Mouse (Mus musculus): ENCODE results near the gene Dtl.
"Not testable (repeated sequence)": the region's sequence is repeated elsewhere in the genome, so short reads cannot be mapped to it uniquely, and the experiment has no call there.

Dtl gene

GRCm38 (mm10) chr1:191519329-191520066 is 55.8 kb downstream of the Dtl start:
- DNase-seq (ENCODE audit: low spot score in 2 of 2), result no peak

DNA sequence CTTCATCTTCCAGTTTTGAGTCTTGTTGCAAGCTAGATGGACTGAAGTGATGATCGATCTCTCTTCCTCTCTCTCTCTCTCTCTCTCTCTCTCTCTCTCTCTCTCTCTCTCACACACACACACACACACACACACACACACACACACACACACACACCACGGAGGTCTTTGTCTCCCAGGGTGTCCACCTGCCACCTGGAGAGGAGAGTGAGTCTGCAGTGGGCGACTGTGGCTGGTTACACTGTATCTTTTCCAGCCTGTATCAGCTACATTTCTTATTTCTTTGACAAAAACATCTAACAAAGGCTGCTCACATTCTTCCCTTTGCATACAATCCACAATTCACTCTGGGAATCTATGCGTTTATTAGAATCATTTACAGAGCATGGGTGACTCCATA is 56.4 kb downstream of the Dtl start:
- no peak for DNase-seq (ENCODE audit: low spot score in 2 of 2)

DNA sequence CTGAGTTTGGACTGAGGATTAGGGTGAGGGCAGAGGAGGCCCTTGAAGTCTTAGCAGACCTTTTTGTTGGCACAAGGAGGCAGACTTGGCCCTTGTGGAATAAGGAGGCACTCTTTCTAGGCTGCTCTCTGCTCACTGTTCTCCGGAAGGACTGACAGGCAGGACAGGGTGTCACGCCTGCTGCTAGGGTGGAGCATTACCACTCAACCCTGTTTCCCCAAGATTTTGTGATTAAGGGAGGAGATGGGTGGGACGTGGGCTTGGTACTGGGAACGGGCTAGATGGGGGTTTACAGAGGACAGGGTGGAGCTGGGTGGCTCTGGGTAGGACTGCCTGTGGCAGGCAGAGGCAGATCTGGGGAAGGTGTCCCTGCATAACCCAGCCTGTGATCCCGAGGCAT is 57.4 kb downstream of the Dtl start:
- DNase-seq (ENCODE audit: low spot score in 2 of 2), result no peak

- DNase-seq (ENCODE audit: low spot score in 2 of 2), result no peak
These were observed 58.3 kb downstream of the Dtl start for GRCm38 (mm10) chr1:191517056-191517455.

GRCm38 (mm10) chr1:191516351-191516750 is 59.0 kb downstream of the Dtl start:
- DNase-seq (ENCODE audit: low spot score in 2 of 2), result not testable (repeated sequence)

DNA sequence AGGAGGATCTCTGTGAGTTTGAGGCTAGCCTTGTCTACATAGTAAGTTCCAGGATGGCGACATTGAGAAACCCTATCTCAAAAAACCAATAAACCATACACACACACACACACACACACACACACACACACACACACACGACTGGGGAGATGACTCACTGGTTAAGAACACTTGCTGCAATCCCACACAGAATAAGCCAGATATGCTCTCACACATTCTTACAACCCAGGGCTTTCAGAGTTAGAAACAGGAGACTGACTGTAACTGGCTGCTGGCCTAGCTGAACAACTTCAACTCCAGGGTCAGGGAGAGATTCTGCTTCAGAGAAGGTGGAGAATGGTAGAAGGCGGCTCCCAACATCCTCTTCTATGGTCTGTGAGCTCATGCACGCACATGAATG is 62.1 kb downstream of the Dtl start:
- no peak for DNase-seq (ENCODE audit: low spot score in 2 of 2)

- DNase-seq (ENCODE audit: low spot score in 2 of 2), result no peak
These were observed 63.0 kb downstream of the Dtl start for GRCm38 (mm10) chr1:191512383-191512782.

DNA sequence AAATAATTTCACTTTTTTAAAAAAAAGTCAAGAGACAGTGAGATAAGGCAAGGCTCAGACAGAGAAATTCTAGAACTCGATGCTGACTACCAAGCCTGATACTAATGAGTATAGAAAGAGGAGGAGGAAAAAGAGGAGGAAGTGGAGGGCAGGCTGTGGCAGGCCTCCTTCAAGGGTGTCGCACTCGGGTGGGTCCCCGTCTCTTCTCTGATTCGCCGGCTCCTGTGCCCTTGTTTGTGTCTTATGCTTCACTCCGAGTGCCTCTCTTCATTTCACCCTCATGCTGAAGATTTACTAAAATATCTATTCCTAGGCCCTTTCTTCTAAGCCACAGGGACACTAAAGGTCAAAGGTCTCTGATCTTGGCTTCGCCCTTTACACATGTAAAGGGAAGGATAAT is 63.8 kb downstream of the Dtl start:
- no peak for DNase-seq (ENCODE audit: low spot score in 2 of 2)

GRCm38 (mm10) chr1:191509865-191510264 is 65.5 kb downstream of the Dtl start:
- no peak for DNase-seq (ENCODE audit: low spot score in 2 of 2)

- no peak for DNase-seq (ENCODE audit: low spot score in 2 of 2)
These were observed 66.2 kb downstream of the Dtl start for GRCm38 (mm10) chr1:191509131-191509530.

- DNase-seq (ENCODE audit: low spot score in 2 of 2), result no peak
These were observed 68.6 kb downstream of the Dtl start for GRCm38 (mm10) chr1:191506791-191507190.

GRCm38 (mm10) chr1:191499666-191500065 is 75.7 kb downstream of the Dtl start:
- no peak for DNase-seq (ENCODE audit: low spot score in 2 of 2)

GRCm38 (mm10) chr1:191498271-191498955 is 76.9 kb downstream of the Dtl start:
- DNase-seq (ENCODE audit: low spot score in 2 of 2), result no peak

GRCm38 (mm10) chr1:191496676-191497075 is 78.7 kb downstream of the Dtl start:
- DNase-seq (ENCODE audit: low spot score in 2 of 2), result no peak

- no peak for DNase-seq (ENCODE audit: low spot score in 2 of 2)
These were observed 80.3 kb downstream of the Dtl start for GRCm38 (mm10) chr1:191495051-191495467.

GRCm38 (mm10) chr1:191494303-191494655 is 81.1 kb downstream of the Dtl start:
- DNase-seq (ENCODE audit: low spot score in 2 of 2), result no peak

- no peak for DNase-seq (ENCODE audit: low spot score in 2 of 2)
These were observed 81.7 kb downstream of the Dtl start for GRCm38 (mm10) chr1:191493476-191494302.

DNA sequence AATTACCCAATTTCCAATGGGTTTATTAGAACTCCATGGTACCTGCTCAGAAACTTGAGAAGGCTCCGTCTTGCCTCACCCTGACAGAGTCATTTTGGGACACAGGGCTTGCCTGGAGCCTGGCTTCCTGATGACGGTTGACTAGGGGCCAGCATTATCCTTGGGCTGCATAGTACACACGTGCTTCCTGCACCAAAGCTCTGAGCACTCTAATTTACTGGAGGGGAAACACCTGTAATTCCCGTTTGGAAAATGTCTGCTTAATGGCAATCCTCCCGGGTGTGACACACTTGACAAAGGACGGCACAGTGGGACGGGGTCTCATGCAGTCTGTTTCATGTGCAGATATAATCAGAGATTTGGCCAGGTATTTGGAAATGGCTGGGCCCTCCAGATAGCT is 84.9 kb downstream of the Dtl start:
- DNase-seq (ENCODE audit: low spot score in 2 of 2), result no peak

All from spleen, postnatal 14 days (tissue).